16 mouse cellular contexts compared by ENCODE assay signal in genomic region chr9:37506023-37506422, GRCm38 (mm10).
"Had no signal": no experiment of that assay in that cellular context is flagged by ENCODE, and none has a peak within 500 bp of the region (broad histone marks: within the 10 kb centered on the region; RNA-seq: fewer than 3 reads in every experiment).

No protein-coding gene starts in this region.

- H3K4me3 ChIP-seq: neural tube, embryonic 13.5 days; neural tube, embryonic 15.5 days; stomach, embryonic 15.5 days had no signal

- DNase-seq: retina, postnatal 1 day; right cerebral cortex, adult 18-20 months; right cerebral cortex, postnatal 14 days; right cerebral cortex, postnatal 25 days; right cerebral cortex, postnatal 4 days; spleen, adult 18-20 months; thymus, adult 18-20 months; thymus, adult 2 months; thymus, postnatal 14 days; thymus, postnatal 25 days; thymus, postnatal 36 days; thymus, postnatal 4 days had no signal

- H3K4me1 ChIP-seq: neural tube, embryonic 15.5 days; stomach, embryonic 15.5 days had no signal

- H3K9me3 ChIP-seq: neural tube, embryonic 13.5 days; neural tube, embryonic 15.5 days; stomach, embryonic 15.5 days had no signal

- H3K4me2 ChIP-seq: neural tube, embryonic 13.5 days; neural tube, embryonic 15.5 days; stomach, embryonic 15.5 days had no signal

- H3K27me3 ChIP-seq: neural tube, embryonic 13.5 days; neural tube, embryonic 15.5 days; stomach, embryonic 15.5 days had no signal

- H3K36me3 ChIP-seq: neural tube, embryonic 13.5 days; neural tube, embryonic 15.5 days; stomach, embryonic 15.5 days had no signal

- H3K9ac ChIP-seq: neural tube, embryonic 13.5 days; neural tube, embryonic 15.5 days; stomach, embryonic 15.5 days had no signal

- H3K27ac ChIP-seq: neural tube, embryonic 13.5 days; neural tube, embryonic 15.5 days; stomach, embryonic 15.5 days; stomach, postnatal 0 days had no signal
